Mouse (Mus musculus): ENCODE data around the gene Dus4l.
A peak's percentile ranks its signal among the peaks of the same experiment; 100 is the strongest.

GRCm38 (mm10) chr12:31703904-31704303, 49.3 kb upstream of the Dus4l start:
- peak; percentile 19; the same call in 1 of the 2 replicates for TF ChIP-seq CTCF (IDR thresholded peaks at IDR 0.05; ENCODE audit: extremely low read depth, insufficient read length, insufficient replicate concordance, low read depth, low read length)
- TF ChIP-seq POLR2A (IDR thresholded peaks at IDR 0.05; ENCODE audit: low read depth, low read length) = no peak

Data from small intestine, adult 2 months (tissue).